Mouse (Mus musculus): Measurements from ENCODE around the gene H2afy. TPM values are rescaled to one million over a fixed set of nuclear protein-coding genes. Genes with fewer than 3 reads are reported as not detected.

The H2afy gene
- total RNA-seq (2021) = 100 to 1,000 TPM; 104 to 106 TPM
- long read RNA-seq, experiment 1, transcript H2afy-203 (3 exons, 728 nt) = minor isoform, 7 of 143 reads
- long read RNA-seq, experiment 1, transcript H2afy-202 (9 exons, 1,933 nt) = minor isoform, 16 of 143 reads
- long read RNA-seq, experiment 1, transcript H2afy-201 (9 exons, 2,046 nt) = major isoform, 27 of 143 reads
- long read RNA-seq, experiment 1, partial matches to known transcripts = 4 of 143 reads
- long read RNA-seq, experiment 1, other reads (novel, unspliced or antisense) = 85 of 143 reads
- long read RNA-seq, experiment 2, transcript H2afy-202 (9 exons, 1,933 nt) = minor isoform, 17 of 130 reads
- long read RNA-seq, experiment 2, transcript H2afy-201 (9 exons, 2,046 nt) = major isoform, 34 of 130 reads
- long read RNA-seq, experiment 2, partial matches to known transcripts = 6 of 130 reads
- long read RNA-seq, experiment 2, other reads (novel, unspliced or antisense) = 68 of 130 reads

DNA sequence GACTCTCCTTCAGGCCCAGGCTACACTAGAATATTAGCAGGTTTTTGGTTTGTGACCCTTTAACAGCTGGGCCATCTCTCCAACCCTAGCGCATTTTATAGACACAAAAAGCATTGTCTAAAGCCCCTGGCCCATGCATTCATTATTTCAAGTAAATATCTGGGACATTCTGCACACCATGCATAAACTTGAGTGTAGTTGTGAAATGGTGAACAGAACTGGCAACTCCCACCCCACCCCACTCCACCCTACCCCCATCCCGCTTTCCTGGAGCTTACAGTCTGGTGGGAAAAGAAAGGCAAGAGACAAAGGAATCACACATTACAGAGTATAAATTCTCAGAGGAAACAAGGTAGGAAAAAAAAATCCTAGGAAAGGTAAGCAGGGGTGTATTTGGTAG lies at the start of gene H2afy:
TSS of gene H2afy (minus strand) at position 162 of the 400 bp plus-strand sequence.
- no peak for DNase-seq (ENCODE audit: low spot score in 2 of 2)

DNA sequence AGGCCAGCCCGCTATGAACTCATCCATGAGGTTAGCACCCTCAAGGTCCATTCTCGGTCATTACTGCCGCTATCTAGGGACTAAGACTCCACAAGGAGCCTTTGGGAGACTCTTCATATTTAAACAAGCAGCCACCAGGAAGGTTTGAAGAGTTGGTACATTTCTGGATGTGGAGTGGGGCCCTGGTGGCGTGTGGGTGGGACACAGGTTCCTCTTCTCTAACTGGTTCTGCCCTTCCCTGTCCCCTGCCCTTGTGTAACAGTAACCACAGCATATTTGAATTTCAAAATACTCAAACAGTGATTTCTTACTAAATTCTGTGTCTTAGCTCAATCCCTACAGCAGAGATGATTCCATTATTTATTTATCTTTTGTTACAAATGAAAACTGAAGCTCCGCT lies 47.5 kb upstream of the H2afy start:
- no peak for DNase-seq (ENCODE audit: low spot score in 2 of 2)

DNA sequence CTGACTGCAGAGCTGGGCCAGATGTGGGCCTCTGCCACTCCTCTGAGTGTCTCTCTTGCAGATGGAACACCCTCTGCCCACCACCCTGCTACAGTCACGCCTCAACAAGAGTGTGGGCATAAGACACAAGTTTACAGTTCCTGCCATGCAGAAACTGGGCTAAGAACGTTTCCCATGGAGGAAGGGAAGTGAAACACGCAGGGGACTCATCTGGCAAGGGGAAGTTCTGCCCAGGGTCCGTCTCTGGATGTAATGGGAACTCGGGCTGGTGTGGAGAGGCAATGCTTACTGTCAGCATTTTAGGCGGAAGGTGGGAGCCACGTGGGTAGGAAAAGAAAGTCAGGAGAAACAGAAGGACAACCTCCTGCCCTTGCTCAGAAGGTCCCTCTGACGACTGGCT lies 45.3 kb upstream of the H2afy start:
- no peak for DNase-seq (ENCODE audit: low spot score in 2 of 2)

DNA sequence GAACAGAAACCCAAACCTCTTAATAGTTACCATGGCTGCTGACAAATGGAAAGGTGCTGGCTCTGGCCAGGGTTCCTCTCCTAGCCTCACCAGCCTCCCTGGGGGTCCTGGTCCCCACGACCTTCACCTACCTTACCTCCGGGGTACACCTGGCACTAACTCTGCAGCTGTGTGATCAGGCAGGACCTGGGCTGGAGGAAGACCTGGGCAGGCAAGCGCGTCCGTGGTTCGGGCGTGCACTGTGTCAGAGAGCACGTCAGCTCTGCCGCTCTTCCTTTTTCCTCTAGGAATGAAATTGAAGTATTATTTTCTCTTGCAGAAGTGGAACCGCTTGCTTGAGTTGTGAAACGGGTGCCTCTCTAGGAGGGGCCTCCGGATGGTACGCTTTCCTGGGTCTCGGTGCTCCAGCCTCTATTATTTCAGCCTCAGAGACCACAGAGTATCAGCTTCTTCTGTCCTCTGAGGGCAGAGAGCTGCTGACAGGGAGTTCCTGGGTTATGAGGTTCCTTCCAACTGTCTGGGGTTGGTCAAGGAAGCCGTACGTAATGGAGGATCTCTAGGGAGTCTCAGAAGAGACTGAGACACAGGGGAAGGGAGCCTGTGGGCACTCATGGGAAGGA lies 42.4 kb upstream of the H2afy start, which contains the start of gene Tifab:
TSS of gene Tifab (minus strand) at position 470 of the 620 bp plus-strand sequence.
- DNase-seq (ENCODE audit: low spot score in 2 of 2) = no peak

DNA sequence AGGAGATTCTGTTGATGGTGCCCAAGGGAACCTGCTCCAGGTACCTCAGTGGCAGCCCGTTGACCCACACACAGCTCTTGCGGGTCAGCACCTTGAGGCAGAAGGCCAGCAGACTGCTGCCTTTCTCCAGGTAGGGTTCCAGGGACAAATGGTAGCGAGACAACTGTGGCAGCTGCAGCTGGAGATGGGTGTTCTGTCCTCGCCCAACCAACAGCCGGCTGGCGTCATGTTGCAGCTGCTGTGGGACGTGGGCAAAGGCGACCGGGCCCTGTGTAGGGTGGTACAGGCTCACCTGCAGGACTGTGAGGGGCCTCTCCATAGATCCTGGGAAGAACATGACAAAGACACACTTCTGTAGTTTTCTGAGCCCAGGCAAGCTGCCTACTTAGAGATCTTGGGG lies 40.1 kb upstream of the H2afy start:
- no peak for DNase-seq (ENCODE audit: low spot score in 2 of 2)

DNA sequence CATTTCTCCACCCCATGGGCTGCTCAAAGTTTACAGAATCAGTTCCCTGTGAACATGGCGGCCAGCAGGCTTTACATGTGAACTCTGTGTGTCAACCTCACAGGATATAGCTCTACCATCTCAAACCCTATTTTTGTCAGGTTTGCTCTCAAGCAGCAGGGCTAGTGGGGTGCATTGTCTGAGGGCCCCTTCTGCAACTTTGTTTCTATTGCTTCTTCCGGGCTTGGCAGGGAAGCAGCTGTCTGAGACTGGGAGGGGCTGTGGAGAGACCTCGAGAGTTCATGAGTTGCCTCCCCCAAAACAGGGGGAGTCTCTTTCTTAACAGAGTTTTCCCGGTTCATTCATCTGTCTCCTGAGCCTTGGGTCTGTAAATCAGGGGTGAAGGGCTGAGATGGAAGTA lies 39.7 kb upstream of the H2afy start:
- no peak for DNase-seq (ENCODE audit: low spot score in 2 of 2)

DNA sequence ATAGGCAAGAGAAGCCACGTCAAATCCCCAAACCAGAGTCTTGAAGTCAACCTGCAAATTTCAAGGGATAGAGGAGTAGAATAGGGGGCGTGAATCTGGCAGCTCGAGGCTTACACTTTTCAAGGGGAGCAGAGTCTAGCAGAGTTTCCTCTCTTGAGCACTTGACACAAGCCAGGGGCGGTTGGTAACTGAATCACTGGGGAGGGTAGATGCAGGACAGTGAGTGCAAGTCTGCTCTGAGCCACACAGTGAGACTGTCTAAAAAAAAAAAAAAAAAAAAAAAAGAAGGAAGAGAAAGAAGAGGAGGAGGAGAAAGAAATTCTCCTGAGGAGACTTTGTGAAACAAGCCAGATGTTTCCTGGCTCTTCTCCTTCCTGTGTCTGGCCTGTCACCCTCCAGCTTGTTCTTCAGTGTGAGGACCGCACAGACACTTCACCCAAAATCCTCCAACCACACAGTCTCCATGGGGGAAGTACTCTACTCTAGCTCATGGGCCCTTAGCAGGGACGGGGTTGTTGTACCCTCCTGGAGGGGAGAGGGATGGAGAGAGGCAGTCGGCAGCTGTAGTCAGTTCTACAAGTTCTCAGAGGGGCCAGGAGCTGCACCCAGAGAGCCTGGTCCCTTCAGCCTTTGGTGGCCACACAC lies 36.9 kb upstream of the H2afy start:
- DNase-seq (ENCODE audit: low spot score in 2 of 2) = no peak

DNA sequence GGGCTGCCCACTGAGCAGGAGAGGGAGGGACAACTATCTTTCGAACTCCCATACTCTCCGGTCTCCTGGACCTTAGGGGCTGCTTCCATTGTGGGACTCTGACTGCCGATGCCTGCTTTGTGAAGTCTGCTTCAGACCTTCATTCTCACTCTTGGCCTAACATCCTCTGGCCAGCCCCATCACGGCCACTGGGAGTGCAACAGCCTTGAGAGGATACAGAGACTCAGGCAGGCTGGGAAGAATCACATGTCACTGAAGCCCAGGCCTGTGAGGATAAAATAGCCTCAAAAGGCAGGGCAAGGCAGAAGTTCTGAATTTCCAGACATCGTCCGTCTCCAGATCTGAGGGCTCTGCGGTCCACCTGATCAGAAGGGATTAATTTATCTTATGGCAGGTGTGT lies 35.9 kb upstream of the H2afy start:
- no peak for DNase-seq (ENCODE audit: low spot score in 2 of 2)

DNA sequence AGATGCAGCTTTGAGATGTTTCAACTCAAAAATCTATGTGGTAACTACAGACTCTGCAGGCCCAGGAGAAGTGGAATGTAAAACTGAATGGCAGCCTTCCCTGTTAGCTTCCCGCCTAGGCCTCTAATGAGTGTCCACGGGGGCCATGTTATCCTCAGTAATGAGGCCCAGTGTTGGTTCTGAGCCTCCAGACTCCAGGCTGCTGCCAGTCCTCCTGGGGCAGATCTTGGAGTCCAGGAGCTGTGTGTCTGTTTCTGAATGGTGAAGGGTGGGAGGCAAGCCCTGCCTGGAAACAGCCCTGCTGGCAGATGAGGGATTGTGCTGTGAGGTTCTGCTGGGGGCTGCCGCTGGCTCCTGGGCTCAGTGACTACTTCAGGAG lies 32.2 kb upstream of the H2afy start:
- no peak for DNase-seq (ENCODE audit: low spot score in 2 of 2)

DNA sequence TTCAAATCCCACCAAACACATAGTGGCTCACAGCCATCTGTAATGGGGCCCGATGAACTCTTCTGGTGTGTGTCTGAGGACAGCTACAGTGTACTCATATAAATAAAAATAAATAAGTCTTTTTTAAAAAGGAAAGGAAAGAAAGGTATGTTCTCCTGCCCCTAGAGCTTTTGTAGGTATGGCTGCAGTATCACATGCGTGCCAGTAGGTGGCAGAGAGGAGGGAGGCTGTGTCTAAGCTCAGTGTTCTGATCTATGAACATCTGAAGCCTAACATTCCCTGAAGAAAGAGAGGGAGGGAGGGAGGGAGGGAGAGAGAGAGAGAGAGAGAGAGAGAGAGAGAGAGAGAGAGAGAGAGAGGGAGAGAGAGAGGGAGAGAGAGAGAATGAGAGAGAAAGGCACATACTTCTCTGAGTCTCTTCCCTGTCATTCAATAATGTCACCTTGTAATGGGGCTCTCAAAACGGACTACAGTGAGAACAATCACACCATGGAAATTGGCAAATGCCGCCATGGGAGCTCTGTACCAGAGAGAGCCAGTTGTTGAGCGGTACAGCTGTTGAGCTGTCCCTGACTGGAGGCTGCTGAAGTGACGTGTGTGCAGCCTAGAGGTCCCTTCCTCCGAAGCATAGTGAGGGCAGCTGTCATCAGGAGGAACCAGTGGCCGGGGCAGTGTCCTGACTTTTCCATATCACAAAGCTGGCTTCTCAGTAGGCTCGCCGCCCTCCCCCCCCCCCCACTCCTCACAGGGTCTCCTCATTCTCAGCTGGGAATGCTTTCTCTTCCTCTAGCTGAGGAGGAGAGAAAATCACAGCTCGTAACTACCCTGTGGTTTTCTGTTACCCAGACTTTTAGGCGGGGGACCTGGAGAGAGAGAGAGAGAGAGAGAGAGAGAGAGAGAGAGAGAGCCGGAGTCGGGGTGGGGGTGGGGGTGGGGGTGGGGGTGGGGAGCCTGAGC lies 31.6 kb upstream of the H2afy start:
- DNase-seq (ENCODE audit: low spot score in 2 of 2) = peak; percentile 26 to 30

DNA sequence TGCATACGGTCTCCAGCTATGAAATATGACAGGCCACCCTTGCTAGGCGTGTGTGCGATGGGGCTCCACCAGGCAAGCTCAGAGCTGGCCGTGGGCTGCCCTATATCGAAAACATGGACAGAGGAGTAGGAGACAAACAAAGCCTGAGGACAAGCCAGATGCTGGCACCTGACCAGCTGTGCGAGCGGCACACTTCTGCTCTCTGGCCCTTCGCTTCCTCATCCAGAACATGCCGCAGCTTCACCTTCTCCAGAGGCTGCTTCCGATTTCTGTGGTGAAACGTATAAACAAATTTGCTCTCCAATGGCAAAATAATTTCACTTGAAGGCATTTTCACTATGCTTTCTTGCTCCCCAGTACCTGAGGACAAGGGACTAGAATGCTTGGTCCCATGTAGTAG lies 29.4 kb upstream of the H2afy start:
- DNase-seq (ENCODE audit: low spot score in 2 of 2) = no peak

DNA sequence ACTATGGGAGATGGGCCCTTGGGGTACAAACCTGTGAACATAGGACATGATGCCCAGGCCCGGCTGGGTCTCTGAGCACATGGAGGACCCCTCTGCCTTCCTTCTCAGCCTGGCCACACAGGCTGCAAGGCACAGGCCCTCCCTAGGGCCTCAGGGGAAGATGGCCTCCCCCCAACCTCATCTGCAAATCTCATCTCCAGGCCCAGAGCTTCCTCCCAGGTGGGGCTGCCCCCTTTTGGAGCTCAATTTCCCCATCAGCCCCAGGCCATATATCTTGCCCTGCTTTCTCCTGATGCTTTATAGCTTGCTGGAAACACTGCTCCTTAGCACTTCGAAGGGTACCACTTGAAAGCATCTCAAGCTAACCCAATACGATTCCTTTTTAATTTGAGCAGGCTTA lies 28.2 kb upstream of the H2afy start:
- no peak for DNase-seq (ENCODE audit: low spot score in 2 of 2)

DNA sequence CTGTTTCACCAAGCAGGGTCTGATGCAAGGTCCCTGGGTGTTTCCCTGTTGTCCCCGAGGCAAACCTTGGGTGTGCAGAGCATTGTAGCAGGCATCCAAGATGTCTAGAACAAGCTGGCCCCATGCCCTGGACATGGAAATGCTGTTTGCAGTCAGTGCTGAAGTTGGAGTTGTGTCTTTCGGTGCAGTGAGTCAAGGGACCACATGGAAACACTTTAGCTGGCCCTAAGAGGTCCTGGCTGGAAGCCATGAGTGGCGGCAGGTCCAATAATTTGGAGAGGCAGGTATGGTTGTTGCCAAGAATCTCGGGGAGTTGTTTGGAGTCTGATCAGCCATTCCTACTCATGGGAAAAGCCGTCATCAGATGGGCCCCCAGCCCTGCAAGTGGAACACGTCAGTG lies 27.6 kb upstream of the H2afy start:
- DNase-seq (ENCODE audit: low spot score in 2 of 2) = no peak

DNA sequence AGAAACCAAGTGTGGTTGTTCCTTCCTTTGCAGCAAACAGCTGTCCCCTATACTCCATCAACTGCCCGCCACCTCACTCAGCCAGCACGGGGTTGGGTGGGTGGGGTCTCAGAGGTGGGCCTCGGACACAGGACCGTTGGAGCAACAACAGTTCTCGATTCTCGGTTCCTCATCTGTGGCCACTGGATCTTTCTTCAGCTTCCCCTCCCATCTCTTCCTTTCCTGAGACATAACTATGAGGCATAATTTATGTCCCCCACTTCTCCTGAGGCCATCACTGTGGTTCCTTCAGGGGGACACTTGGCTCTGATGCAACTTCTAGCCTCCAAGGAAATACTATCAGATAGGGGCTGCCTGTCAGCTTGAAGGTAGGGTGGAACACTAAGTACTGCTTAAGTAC lies 26.7 kb upstream of the H2afy start:
- DNase-seq (ENCODE audit: low spot score in 2 of 2) = no peak

DNA sequence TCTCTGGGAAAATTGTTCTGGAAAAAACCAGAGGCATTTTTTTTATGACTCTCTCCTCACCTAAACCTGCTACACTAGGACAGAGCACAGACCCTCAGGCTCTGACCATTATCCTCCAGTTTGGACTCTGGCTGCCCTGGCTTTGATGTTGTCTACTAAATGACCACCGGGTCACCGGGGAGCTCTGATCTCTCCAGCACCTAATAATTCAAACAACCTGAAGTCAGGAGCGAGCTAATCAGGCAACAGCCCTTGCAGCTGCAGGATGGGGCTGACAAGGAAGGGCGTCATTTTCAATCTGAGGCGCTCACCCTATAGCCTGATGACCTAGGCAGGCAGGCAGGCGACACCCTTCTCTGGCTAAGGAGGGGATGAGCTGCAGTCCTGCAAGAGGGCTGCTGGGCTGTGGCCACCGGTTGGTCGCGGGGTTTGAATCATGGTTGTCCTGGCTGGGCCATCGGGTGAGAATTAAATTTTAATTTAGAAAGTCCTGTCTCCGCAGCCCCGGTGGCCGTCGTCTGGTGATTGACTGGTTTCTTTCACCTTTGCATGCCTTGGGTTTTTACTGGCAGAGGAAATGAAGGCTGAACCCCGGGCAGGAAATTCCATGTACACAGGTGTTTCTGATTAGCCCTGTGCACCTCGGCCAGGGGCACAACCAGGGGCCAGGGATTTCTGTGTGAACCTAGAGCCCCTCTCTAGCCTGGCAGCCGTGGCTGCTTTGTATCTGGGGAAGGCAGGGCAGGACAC lies 23.6 kb upstream of the H2afy start:
- DNase-seq (ENCODE audit: low spot score in 2 of 2) = no peak

DNA sequence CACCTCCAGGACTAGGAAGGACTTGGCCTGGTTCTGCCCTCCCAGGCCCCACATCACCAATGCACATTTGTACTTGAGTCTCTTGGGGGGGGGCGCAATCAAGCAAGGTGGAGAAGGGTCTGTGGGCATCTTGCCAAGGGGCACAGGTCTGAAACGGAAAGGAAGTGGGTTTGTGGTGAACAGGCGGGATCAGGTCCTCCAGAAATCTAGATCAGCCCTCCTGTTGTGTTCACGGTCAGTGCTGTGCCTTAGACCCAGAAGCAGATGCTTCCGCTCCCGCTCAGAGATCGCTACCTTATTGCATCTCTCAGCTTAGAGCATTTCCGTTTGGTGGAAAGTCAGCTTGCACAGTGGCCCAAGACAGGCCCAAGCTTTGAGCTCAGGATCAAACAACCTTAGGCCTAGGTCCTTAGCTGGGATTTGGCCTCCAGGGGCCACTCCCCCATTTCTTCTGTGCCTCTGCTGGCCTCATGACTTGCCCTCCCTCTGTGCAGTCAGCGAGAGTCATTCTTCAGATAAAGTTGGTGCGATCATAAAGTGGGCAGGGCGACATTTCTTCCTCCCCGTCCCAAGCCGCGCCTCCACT lies 22.9 kb upstream of the H2afy start:
- DNase-seq (ENCODE audit: low spot score in 2 of 2) = no peak

DNA sequence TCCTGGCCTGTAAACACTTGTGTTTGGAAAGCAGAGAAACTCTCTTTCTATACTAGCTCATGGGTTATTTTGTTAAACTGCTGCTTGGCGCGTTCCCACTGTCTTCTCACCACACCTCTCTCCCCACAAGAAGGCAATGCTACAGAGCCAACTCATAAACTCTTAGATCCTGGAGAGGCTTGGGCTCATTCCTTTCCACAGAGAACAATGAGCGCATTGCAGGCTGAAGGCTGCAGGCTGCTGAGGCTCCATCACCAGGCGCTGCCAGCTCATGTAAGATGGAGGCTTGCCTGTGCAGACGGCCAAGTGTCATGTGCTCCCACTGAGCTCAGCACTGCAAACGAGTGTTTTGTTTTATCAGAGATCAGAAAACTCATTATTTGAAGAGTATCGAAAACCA lies 19.5 kb upstream of the H2afy start:
- no peak for DNase-seq (ENCODE audit: low spot score in 2 of 2)

DNA sequence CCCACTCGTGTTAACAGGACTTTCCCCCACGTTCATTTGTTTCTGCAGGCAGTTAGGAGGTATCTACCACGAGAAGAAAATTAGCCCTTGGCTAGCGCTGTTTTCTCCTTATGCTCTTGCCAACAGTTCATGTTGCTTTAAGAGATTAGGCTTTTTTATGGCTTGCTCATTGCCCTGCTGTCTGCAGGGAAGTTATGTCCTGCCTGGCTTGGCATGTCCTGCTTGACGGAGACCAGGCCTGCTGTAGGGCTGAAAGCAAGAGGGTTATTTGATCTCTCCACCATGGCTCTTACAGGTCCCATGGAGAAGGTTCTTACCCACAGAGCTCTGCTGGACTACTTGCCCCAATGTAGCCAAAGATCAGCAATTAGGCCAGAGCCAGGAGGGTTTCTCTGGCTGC lies 18.9 kb upstream of the H2afy start:
- DNase-seq (ENCODE audit: low spot score in 2 of 2) = no peak

DNA sequence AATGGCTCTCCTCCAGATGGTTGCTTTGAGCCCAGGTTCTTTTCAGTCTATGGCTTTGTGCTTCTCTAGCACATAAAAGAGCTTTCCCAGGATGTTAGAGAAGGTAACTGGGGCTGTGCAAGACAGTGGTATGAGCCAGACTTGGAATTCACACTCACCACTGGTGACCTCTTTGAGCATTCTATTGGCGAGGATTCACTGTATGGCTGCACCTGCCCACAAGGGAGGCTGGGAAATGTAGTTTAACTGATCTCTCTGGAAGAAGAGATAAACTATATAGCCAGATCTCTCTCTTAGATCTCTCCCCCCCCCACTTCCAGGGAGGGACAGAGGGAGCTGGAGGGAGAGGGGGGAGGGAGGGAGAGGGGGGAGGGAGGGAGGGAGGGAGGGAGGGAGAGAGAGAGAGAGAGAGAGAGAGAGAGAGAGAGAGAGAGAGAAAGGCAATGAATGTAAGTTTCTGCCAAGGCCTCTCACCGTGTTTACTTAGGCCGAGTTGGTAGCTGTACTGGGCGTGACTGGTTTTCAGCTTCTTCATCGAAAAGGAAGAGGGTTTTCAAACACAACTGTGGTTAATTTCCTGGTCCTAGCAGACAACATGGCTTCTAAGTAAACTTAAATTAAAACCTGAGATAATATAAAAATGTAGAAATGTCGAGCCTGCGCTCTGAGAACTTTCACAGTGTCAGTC lies 16.8 kb upstream of the H2afy start:
- no peak for DNase-seq (ENCODE audit: low spot score in 2 of 2)
